Mouse (Mus musculus): ENCODE measurements around the gene Dnm3. TPM values are rescaled to one million over a fixed set of nuclear protein-coding genes. Genes with fewer than 3 reads are reported as not detected.

Gene Dnm3
- polyA plus RNA-seq, 1 experiment, result 45.3 TPM

GRCm38 (mm10) chr1:161991846-161992245 lies 486.0 kb downstream of the Dnm3 start:
- TF ChIP-seq CTCF (IDR thresholded peaks at IDR 0.05; ENCODE audit: borderline replicate concordance, extremely low read depth, insufficient read depth, insufficient read length), result no peak
- TF ChIP-seq POLR2A (IDR thresholded peaks at IDR 0.05; ENCODE audit: borderline replicate concordance, extremely low read depth, insufficient read depth, insufficient read length, poor library complexity, severe bottlenecking), result no peak
- no peak for DNase-seq (ENCODE audit: low read depth)

GRCm38 (mm10) chr1:161990684-161991578 lies 486.9 kb downstream of the Dnm3 start:
- no peak for DNase-seq (ENCODE audit: low read depth)
- no peak for TF ChIP-seq CTCF (IDR thresholded peaks at IDR 0.05; ENCODE audit: borderline replicate concordance, extremely low read depth, insufficient read depth, insufficient read length)

- no peak for TF ChIP-seq POLR2A (IDR thresholded peaks at IDR 0.05; ENCODE audit: borderline replicate concordance, extremely low read depth, insufficient read depth, insufficient read length, poor library complexity, severe bottlenecking)
- TF ChIP-seq CTCF (IDR thresholded peaks at IDR 0.05; ENCODE audit: borderline replicate concordance, extremely low read depth, insufficient read depth, insufficient read length), result no peak
- no peak for DNase-seq (ENCODE audit: low read depth)
Observed at GRCm38 (mm10) chr1:161983979-161984566, 493.8 kb downstream of the Dnm3 start.

GRCm38 (mm10) chr1:161983451-161983850 lies 494.4 kb downstream of the Dnm3 start:
- no peak for DNase-seq (ENCODE audit: low read depth)
- TF ChIP-seq POLR2A (IDR thresholded peaks at IDR 0.05; ENCODE audit: borderline replicate concordance, extremely low read depth, insufficient read depth, insufficient read length, poor library complexity, severe bottlenecking) (no peak), CTCF (IDR thresholded peaks at IDR 0.05; ENCODE audit: borderline replicate concordance, extremely low read depth, insufficient read depth, insufficient read length) (no peak)

- no peak for DNase-seq (ENCODE audit: low read depth)
- TF ChIP-seq POLR2A (IDR thresholded peaks at IDR 0.05; ENCODE audit: borderline replicate concordance, extremely low read depth, insufficient read depth, insufficient read length, poor library complexity, severe bottlenecking) (no peak), CTCF (IDR thresholded peaks at IDR 0.05; ENCODE audit: borderline replicate concordance, extremely low read depth, insufficient read depth, insufficient read length) (no peak)
Observed at GRCm38 (mm10) chr1:161980626-161981298, 497.1 kb downstream of the Dnm3 start.

- no peak for TF ChIP-seq CTCF (IDR thresholded peaks at IDR 0.05; ENCODE audit: borderline replicate concordance, extremely low read depth, insufficient read depth, insufficient read length)
- no peak for TF ChIP-seq POLR2A (IDR thresholded peaks at IDR 0.05; ENCODE audit: borderline replicate concordance, extremely low read depth, insufficient read depth, insufficient read length, poor library complexity, severe bottlenecking)
- no peak for DNase-seq (ENCODE audit: low read depth)
Observed at GRCm38 (mm10) chr1:161980046-161980445, 497.8 kb downstream of the Dnm3 start.

GRCm38 (mm10) chr1:161979536-161979935 lies 498.3 kb downstream of the Dnm3 start, which contains the start of gene 4930558K02Rik:
4930558K02Rik (minus strand) TSS chr1:161979636.
- TF ChIP-seq CTCF (IDR thresholded peaks at IDR 0.05; ENCODE audit: borderline replicate concordance, extremely low read depth, insufficient read depth, insufficient read length) (no peak), POLR2A (IDR thresholded peaks at IDR 0.05; ENCODE audit: borderline replicate concordance, extremely low read depth, insufficient read depth, insufficient read length, poor library complexity, severe bottlenecking) (no peak)
- DNase-seq (ENCODE audit: low read depth), result no peak

- no peak for DNase-seq (ENCODE audit: low read depth)
- no peak for TF ChIP-seq CTCF (IDR thresholded peaks at IDR 0.05; ENCODE audit: borderline replicate concordance, extremely low read depth, insufficient read depth, insufficient read length)
- TF ChIP-seq POLR2A (IDR thresholded peaks at IDR 0.05; ENCODE audit: borderline replicate concordance, extremely low read depth, insufficient read depth, insufficient read length, poor library complexity, severe bottlenecking), result no peak
Observed at GRCm38 (mm10) chr1:161978173-161978700, 499.6 kb downstream of the Dnm3 start.

GRCm38 (mm10) chr1:161977331-161977730 lies 500.5 kb downstream of the Dnm3 start:
- no peak for DNase-seq (ENCODE audit: low read depth)

GRCm38 (mm10) chr1:161976255-161977182 lies 501.3 kb downstream of the Dnm3 start:
- TF ChIP-seq POLR2A (IDR thresholded peaks at IDR 0.05; ENCODE audit: borderline replicate concordance, extremely low read depth, insufficient read depth, insufficient read length, poor library complexity, severe bottlenecking) (no peak), CTCF (IDR thresholded peaks at IDR 0.05; ENCODE audit: borderline replicate concordance, extremely low read depth, insufficient read depth, insufficient read length) (peak; percentile 67; the same call in 1 of the 2 replicates)
- peak; percentile 94 for DNase-seq (ENCODE audit: low read depth)

More at GRCm38 (mm10) chr1:161977331-161977730, 500.5 kb downstream of the Dnm3 start:
- no peak for TF ChIP-seq POLR2A (IDR thresholded peaks at IDR 0.05; ENCODE audit: borderline replicate concordance, extremely low read depth, insufficient read depth, insufficient read length, poor library complexity, severe bottlenecking)
- no peak for TF ChIP-seq CTCF (IDR thresholded peaks at IDR 0.05; ENCODE audit: borderline replicate concordance, extremely low read depth, insufficient read depth, insufficient read length)
